Mouse (Mus musculus) layer of hippocampus, postnatal 14 days (tissue): Measurements from ENCODE around the gene Hdac9. TPM values are rescaled to one million over a fixed set of nuclear protein-coding genes. Genes with fewer than 3 reads are reported as not detected.

Experiments used
- DNase-seq, 2 experiments: peaks; one replicate each; pipeline ENCODE4 v3.0.0; 2021 to 2022; ENCODE audit warnings: low spot score in 2 of 2, mixed read lengths in 1 of 2
- long read RNA-seq, 2 experiments: library from polyadenylated mRNA; stranded (forward); transcript quantifications; one replicate each; pipeline ENCODE4 v2.0.0; 2021
- total RNA-seq, 2 experiments: library from RNA; stranded (reverse); gene quantifications; 2 replicates each; pipeline ENCODE4 v1.2.3; 2021

Hdac9 gene
- total RNA-seq, result 10 to 100 TPM; 46.5 to 48.3 TPM
- long read RNA-seq, experiment 1, partial matches to known transcripts, result 4 of 17 reads
- long read RNA-seq, experiment 1, other reads (novel, unspliced or antisense), result 13 of 17 reads
- long read RNA-seq, experiment 2, partial matches to known transcripts, result 3 of 14 reads
- long read RNA-seq, experiment 2, other reads (novel, unspliced or antisense), result 11 of 14 reads

DNA sequence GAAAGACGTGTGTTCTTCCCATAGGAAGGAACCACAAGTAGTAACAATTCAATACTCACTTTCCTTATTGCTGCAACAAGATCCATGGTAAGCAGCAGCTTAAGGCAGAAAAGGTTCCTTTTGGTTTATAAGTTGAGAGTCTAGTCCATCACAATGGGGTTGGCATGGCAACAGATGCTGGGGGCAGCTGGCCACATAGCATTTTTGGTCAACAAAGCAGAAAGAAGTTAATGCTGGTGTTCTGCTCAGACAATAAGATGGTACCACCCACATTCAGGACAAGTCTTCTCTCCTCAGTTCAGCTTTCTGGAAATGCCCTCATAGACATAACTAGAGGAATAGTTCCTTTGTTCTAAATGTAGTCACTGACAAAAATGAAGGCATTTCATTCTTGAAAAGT, at the start of gene Hdac9:
Gene Hdac9 (minus strand): TSS at position 101 of the 400 bp plus-strand sequence.
- no peak for DNase-seq

DNA sequence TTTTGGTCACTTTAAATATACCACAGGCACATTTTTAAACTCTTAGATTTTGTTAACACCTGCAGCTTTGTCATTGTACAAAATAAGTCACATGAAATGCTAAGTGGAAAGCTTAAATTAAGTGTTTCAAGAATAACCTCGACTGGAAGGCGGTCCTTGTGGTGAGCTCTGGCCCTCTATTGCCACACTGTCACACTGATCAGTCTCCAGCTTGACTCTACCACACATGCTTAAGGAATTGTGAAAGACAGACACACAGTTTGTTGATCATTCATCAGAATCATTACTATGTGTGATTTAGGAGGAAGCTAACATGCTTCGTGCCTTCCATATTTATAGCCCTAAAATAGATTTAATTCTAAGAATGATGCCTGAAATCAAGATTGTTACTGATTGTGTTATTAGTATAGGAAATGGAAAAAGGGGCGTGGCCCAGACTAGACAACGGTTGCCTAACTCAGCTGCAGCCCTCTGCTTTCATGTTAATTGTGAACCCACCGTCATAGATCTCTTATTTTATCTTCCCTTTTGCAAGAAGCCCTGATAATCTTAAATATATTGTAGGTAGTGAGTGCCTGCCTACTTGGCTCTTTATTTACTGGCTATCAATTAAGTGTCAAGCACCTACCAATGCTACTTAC, 32.3 kb upstream of the Hdac9 start:
- no peak for DNase-seq

DNA sequence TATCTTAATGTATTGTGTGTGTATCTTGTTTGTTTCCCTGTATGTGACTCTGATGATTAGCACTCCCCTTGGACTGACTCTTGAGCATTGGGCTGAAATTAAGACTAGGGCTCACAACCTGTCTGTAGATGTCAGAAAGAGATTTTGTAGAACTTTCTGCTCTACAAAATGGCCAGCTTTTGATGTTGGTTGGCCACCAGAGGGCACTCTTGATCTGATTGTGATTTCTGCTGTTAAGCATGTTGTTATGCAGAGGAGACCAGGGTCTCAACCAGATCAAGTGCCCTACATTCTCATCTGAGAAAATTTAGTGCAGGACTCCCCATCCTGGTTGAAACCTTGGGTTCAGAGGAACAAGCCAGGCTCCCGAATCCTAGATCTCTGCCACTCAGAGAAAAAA, 21.0 kb upstream of the Hdac9 start:
- DNase-seq, result no peak

DNA sequence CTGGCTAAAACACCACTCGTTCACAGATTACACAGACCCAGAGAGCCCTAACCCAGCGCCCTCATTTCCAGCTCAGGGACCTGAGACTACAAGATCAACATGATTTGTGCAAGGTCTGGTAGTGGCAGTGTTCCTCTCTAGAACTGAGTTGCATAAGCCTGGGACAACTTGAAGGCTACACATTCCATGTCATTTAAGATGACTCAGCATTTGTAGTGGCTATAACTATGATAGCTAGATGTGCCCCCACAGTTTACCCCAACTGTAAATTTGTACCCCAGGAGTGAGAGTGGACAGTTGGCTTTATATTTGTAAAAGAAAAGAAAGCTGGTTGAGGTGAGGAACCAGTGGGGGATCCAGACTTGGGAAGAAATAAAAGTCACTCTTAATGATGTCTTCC, 8.9 kb downstream of the Hdac9 start:
- no peak for DNase-seq

DNA sequence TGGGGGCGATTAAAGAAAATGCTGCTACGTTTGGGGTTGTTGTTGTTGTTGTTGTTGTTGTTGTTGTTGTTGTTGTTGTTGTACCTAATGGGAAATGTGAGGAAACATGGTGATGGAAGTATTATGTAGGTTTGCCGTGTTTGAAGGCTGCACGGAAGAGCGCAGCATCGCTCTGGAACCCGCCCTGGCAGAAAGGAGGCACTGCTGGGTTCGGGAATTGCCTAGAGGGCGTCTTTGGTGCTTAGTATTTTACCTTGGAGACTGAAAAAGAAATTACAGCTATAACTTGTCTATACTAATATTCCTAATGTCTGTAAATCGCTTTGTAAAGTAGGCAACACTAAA, 9.4 kb downstream of the Hdac9 start:
- DNase-seq, result peak in 1 of 2 experiments; percentile 49

DNA sequence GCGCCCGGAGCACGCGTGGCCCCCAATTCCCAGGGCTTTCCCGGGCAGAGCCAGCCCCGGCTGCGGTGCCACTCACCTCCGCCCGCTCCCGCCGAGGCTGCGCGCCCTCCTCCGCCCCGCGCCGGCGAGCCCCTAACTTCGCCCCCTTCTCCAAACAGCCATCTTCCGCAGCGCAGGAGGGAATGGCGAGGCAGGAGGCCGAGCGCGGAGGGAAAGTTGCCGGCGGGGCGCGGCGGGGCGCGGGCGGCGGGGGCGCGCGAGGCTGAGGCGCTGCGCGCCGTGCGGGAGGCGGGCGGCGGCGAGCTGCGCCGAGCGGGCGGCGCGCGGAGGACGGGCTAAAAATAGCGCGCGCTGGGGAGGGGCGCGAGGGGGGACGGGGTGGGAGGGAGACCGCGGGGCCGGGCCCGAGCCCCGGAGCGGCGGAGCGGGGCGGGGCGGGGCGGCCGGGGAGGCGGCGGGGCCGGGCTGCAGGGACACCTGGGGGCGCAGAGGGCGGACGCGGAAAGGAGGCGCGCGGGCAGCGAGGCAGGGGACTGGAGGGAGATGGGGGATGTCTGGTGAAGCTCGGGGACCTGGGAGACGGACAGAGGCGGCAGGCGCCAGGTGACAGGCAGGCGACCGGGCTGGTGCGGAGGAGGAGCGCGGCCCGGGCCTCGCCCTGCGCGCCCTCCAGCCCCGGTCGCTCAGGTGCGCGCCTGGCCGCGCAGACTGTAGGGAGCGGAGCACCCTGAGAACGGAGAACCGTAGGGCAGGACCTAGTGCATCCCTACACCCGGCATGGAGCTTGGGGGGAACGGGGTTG, 10.0 kb downstream of the Hdac9 start:
- DNase-seq, result peak; percentile 20 to 32

DNA sequence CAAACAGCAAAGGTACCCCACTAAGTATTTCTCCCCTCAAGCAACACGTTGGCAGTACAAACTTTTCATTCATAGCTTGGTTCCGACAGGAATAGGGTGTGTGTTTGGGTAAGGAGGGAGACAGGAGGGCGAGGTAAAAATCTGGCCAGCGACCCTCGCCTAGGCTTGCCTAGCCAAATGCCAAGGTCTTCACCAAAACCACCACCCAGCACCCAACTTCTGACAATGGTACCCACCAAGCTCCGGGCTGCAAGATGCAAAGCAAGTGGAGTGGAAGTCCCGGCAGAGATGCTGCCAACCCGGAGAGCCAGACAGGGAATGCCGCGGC, 10.6 kb downstream of the Hdac9 start:
- peak in 1 of 2 experiments; percentile 36 for DNase-seq

DNA sequence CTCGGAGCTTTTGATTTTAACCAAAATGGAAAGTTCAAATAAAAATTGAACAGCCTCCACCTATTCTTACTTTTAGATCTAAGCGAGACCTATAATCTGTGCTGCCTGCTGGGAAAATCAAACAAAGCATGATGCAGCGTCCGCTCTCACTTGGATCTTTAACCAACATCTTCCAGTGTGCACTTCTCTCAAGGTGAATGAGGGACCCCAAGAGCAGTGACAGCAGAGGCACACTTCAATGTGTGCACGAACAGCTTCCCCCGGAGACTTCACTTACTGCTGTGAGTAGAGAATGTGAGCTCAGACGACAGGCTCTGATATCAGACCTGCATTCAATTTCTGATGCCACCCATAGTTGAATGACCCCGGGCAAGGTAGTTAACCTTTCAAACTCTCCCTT, 16.7 kb downstream of the Hdac9 start:
- no peak for DNase-seq

DNA sequence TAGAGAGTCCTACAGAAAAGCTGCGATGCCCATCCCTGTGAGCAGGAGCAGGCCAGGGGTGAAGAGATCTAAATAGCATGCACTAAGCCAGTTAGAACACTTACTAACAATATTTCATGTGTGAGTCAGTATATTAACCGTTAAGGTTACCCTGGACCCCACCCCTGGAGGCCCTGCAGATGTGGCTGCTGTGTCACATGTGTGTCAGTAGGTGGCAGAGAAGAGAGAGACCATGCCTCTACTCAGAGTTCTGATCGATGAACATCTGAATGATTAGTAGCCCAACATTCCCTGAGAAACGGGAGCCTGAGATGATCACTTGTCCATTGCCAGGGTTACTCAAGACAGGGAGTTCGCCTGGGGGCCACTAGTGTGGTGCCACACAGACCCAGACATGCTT, 22.0 kb downstream of the Hdac9 start:
- DNase-seq, result no peak

DNA sequence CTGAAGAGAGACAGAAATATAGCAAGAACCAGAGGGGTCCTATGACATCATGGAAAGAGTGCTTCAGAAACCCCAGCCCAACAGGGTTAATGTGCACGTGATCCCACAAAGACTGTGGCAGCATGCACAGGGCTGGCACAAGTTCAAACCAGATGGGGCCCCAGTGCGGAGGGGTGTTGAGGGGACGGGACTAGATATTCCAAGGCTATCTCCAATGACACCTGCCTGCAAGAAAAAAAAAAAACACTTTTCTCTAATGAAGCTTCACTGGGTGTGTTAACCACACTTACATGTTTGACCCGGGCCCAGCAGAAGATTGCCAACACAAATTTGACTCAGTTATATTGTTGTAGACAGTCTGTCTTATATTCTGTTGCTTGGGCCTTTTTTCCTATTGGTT, 28.2 kb downstream of the Hdac9 start:
- DNase-seq, result no peak

DNA sequence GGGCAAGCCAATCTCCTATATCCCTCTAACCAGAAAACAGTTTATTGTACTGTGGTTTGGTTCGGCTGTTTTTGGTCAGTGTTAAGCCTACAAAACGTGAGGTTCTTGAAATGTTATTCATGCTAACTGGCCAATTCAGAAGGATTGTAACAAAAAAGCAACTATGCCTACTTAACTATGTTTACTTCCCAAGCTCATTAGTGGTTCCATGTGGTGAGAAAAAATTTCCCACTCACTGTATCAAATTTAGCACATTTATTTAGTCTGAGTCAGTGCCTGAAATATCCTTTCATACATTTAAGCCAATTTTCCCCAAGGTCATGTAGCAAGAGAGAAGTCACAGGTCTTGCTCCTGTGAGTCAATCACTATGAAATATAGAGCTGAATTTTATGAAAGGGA, 42.0 kb downstream of the Hdac9 start:
- no peak for DNase-seq

DNA sequence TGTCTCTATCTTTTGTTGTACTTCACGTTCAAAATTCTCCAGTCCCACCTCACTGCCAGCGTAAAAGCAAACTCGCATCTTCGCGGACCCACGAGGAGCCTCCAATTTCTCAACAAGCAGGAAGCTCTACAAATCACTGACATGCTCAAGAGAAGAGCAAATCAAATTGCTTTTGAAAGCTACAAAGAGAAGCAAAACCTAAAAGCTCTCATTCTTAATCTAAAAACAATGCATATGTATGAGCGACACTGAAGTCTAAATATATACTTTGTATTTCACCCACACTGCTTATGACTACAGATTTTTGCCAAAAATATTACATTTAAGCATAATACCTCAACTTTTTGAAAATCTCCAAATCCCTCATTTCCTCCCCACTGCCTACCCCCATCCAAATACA, 45.9 kb downstream of the Hdac9 start:
- peak in 1 of 2 experiments; percentile 4 for DNase-seq

DNA sequence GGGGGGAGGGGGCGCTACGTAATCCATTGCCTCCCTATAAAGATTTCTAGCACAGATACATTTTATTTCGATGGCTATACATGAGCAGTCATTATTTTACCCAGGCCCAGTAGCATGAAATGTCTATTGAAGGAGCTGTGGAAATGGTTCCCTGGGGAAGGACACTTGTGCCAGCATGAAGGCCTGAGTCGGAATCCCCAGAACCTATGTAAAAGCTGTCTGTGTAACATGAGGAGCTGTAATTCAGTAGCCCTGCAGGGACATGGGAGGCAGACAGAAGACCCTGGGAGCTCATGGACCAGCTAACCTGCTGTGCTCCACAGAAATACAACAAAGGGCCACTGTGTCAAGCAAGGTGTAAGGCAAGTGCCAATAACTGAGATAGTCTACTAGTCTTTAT, 75.7 kb downstream of the Hdac9 start:
- DNase-seq, result no peak

DNA sequence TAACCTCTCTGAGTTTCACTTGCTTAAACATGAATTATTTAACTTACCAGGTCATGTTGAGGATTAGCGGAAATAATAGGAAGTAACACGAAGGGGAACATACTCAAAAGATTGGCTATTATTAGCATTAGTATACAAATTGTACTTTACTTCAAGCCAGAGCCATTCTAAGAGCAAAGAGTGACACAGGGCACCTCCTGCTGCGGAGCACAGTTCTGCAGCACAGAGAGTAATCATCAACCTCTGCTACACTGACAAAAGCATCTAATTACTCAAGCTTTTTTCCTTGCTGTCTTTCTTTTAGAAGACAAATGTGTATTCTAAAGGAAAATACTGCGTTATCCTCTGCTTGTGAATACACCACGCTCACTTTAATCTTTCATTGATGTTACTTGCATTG, 79.6 kb downstream of the Hdac9 start:
- no peak for DNase-seq

DNA sequence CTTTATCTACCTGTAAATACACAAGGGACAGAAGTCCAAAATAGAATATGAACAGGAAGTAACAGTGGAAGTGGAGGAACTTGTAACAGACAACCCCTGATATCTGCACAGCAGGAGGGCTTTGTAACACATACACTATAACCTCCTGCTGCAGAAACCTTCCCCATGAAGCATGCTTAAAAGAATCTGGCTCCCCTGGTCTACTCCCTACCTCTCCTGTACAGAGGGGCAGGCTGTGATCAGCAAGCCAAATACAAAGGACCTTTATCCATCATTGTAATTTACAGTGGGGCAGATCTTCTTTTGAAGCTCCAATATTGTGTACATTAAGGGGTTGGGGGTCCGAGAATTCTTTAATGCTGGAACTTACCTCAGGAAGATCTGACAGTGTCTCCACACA, 80.0 kb downstream of the Hdac9 start:
- DNase-seq, result no peak

DNA sequence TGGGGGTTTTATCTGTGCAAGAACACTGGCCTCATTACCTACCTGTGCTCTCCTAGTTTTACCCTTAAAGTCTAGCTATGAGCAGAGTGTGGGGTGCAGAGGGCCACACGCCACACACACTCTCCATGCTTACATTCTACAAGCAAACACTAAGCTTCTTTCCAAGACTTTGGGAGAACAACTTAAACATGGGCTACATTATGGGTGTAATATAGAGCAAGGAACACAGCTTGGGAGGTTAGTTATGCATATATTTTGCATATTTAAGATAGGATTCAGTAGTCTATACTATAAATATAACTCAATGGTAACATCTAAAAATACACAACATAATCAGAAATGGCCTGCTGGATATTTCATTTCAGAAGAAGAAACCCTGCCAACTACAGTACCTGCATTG, 80.8 kb downstream of the Hdac9 start:
- no peak for DNase-seq

DNA sequence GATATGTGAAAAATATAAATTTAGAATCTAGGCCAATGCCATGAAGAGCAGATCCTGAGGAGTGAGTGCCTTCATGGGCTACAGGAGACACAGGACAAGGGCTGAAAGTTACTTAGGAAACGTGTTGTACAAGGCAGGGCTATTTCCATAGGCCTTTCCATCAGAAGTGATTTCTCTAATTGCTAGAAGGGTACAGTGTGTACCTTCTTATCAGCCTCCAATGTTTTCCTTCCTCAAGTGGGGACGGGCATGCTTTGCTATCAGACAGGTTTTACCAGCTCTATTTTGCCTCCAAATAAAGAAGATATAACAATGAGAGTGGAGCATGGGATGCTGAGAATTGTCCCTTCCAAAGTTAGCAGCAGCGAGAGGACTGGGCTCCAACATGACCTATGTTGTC, 81.4 kb downstream of the Hdac9 start:
- no peak for DNase-seq

DNA sequence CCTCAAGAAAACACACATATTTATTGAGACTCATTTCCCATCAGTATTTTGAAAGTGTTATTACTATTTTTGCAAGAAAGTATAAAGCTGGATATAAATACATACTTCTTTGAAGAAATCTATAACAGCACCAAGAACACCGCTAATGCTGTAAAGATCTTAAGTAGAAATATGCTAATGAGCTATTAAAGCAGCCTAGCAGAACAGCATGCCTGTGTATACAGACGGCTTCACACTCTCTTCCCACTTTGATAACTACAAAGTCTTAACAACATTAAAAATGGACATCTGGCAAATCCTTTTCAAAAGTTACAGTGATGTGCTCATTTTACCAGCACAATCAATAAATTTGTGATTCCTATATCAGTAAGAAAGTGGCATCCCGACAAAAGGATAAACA, 88.2 kb downstream of the Hdac9 start:
- DNase-seq, result no peak

DNA sequence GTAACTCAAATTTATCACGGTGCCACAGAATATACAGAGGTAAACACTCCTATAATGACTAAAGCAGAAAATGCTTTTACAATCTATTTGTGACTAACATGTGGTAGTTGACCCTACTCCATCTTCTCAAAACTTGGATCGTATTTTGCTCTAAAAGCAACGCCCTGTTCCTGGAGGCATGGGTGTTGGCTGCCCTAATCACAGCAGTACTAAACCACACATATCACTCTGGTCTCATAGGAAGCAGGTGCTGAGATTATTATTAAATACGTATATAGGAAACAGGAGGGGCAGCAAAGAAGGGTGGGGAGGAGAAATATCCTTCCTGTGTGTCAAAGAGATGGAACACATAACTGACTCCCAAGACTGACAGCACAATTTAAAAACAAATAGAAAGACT, 90.0 kb downstream of the Hdac9 start:
- no peak for DNase-seq

DNA sequence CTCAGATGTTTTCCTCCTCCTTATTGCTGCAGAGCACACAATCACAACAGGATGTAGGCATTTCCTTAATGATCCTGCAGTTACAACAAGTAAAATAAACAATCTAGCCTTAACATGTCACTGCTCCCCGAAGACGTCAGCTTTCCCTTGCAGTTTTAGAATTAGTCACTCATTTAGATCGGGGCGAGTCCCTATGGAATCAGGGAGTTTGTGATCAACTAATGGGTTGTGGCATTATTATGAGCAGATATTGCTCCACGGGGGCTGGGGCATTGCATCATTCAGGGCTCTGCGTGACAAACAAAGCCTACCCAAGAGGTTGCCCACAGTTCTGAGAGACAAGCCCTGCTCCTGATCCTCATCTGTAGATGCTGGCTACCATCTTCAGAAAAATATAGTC, 96.7 kb downstream of the Hdac9 start:
- DNase-seq, result no peak

DNA sequence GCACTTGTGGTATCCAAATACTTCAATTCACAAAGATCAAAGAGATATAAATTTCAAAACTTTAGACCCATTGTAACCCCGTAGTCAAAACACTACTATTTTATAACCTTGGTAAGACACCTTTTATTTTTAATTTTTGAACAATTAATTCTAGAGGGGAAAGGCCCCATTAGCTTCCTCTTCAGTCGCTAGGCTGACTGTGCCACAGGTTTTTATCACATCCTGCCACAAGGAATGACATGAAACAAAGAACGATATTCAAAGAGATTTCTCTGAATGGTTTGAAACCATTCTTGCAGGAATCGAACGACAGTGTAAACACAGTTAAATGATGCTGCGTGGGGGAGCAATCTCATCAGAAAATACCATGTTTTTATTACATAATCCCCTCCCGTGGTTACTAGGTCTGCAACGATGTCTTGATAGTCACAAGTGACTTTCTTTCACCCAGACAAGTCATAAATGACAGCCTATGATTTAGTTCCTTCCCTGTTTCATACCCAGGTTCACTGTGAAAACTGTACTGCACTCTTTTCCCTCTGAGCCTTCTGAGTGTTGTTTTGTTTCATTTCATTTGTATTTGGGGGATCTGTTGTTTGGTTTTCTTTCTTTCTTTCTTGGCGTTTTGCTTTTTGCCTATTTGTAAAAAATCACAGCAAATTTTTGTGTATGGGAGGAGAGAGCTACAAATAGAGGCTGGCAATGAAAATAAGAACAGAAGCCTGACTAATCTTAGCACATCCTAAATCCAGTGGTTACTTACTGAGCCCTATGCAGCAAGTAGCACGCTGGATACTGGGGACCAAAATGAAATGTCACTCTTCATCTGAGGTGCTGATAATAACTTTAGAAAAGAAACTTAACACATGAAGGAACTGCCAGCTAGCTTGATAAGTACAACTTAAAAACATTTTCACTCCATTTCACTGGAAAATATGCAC, 105.0 kb downstream of the Hdac9 start:
- DNase-seq, result no peak

DNA sequence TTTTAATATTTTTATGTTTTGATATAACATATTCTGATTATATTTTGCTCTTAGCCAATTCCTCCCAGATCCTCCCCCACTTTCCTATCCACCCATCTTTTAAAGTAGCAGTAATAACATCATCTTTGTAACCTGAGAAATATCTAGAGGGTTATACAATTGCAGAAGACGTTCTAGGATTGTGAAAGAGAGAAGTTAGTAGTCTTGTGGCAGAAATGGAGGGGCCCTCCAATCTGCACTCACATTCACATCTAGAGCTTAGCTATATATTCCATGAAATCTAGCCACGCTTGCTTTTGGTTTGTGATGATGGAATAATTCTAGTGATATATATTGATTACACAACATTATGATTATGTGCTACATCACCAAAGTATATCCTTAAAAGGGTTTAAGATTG, 106.7 kb downstream of the Hdac9 start:
- no peak for DNase-seq
